Mouse (Mus musculus) bone marrow, adult 2 months (tissue): ENCODE results near the gene Myo10.

Source experiments
- CTCF ChIP-seq: fragments of 200-500 bp; IDR thresholded peaks from 2 replicates; pipeline ENCODE4 v1.5.1; 2011; ENCODE audit warnings: low read length, control low read depth; ENCODE audit not compliant: control insufficient read depth, insufficient read depth
- POLR2A ChIP-seq: fragments of 200-500 bp; IDR thresholded peaks from 2 replicates; pipeline ENCODE4 v1.6.1; 2011; ENCODE audit warnings: low read depth, mild to moderate bottlenecking, control low read depth, low read length, borderline replicate concordance; ENCODE audit not compliant: control insufficient read depth

DNA sequence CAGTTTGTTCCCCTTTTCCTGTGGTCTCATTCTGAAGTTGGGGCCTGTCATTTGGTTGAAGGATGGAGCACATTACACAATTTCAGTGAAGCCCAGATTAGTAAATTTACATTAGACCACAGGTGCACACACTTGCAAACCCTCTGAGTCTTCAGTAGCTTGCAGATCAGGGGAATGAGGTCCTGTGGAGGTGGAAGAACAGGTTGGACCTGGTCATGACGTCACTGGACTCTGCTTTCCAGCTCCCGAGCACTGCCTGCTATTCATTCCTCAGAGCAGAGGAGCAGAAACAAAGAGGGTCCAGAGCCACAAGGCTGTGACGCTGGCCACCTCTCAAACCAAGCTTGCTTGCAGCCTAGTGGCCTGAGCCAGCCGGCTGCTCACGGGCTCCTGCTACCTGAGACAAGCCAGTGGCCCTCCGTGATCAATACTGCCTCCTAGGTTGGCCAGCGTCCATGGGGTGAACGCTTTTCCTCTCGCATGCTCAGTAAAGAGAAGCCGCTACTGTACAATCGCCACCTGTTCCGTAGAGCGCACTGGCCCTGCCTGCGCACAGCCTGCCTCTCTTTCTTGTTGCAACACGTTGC is 136.3 kb downstream of the Myo10 start:
- TF ChIP-seq POLR2A = no peak
- TF ChIP-seq CTCF = no peak
